Mouse (Mus musculus): Measurements from ENCODE around the gene Sox5.
"Not testable (repeated sequence)": the region's sequence is repeated elsewhere in the genome, so short reads cannot be mapped to it uniquely, and the experiment has no call there.

Gene Sox5

DNA sequence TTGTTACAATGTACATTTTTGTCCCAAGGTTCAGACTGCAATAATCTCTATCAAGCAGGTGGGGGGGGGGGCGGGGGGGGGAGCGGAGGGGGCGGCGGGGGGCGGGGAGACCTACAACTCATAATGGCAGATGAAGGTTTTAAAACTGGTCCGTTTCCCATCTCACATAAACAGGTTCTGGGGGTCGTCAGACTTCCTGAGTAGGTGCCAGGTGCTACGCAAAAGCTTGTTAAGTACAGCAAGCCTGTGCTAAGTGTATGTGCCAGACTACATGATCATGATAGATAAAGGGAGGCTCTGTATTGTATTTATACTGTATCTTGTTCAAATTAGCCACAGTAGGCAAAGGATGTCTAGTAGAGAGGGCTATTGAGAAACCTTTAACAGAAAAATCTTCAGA is 498.6 kb downstream of the Sox5 start:
- DNase-seq (ENCODE audit: low spot score in 2 of 2): no peak

DNA sequence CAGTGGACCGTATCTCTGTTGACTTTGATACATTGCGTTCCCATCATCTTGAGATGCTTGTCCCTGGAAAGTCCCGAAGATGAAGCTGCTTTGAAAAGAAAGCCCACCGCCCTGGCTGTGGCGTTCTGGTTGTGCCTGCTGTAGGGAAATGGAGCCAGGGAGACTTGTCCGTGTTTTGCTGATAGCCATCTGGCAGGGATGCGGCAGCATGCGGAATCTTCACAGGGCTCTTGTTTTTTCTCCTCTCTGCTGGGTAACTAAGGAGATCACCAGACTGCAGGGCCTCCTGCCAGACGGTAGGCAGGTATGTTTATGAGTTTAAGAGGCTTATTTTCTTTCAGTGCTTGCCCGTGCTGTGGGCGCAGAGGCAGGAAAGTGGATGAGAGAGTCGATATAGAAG is 499.0 kb downstream of the Sox5 start:
- DNase-seq (ENCODE audit: low spot score in 2 of 2): no peak

DNA sequence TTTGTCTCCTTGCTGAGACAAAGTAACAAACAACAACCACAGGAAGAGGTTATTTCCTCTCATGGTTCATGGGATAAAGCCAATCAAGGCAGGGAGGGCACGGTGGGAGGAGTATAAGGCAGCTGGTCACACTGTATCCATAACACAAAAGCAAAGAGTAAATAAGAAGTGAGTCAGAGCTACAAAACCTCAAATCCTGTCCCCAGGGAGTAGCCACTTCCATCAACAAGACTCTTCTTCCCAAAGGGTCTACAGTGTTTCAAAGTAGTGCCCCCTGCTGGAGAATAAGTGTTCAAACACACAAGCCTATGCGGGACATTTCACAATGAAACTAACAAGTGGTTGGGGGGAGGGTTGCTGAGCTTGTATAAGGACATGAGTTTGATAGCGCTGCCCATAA is 500.1 kb downstream of the Sox5 start:
- DNase-seq (ENCODE audit: low spot score in 2 of 2): no peak

DNA sequence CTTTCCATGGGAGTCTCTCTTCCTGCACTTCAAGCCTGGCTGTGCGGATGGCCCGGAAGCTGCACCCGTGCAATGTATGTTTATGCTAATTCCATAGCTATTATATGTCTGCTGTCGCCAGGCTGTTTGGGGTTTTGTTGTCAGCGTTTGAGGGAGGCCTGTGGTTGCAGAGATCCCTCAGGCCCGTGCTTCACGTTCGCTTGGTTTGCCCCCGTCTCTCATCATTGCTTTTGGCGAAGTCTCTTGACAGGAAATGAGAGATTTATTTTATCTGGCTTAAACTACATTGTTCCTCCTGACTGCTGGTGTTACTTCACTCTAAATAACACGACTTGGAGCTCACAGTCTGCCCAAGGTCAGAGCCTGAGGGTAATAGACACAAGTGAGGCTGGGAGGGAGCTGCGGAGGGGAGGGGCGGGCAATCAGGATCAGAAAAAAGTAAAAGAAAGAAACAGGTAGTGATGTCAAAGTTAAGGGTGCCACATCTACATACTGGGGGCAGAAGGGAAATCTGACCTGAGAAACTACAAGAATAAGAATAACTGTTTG is 503.2 kb downstream of the Sox5 start:
- no peak for DNase-seq (ENCODE audit: low spot score in 2 of 2)

DNA sequence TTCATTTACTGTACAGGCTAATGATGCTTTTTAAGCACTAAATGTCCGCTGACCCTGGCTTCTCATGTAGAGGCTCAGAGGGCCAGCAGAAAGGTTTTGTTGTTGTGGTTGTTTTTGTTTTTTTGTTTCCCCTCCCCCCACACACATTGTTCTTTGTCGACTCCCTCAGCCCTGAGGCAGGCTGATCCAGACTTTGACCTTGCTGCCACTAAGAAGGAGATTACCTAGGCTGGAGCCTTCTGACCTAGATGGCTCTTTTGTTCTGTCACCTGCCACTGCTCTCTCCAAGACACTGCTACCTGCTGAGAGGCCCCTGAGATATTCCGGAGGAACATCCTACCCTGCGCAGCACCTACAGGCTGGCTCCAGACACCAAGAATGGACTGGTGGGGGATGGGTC is 508.4 kb downstream of the Sox5 start:
- not testable (repeated sequence) for DNase-seq (ENCODE audit: low spot score in 2 of 2)

DNA sequence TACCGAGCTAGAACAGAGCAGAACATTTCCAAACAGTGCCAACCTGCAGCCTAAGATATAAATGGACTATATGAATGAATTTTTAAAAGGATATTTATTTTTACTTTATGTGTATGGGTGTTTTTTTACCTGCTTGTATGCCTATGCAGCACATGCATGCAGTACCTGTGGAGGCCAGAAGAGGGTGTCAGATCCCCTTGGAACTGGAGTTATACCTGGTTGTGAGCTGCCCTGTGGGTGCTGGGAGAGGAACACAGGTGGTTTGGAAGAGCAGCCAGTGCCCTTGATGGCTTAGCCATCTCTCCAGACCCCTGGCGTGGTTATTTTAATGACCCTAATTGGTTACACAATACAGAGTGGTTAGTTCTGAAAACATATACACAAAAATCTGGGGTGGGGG is 510.5 kb downstream of the Sox5 start:
- DNase-seq (ENCODE audit: low spot score in 2 of 2): peak in 1 of 2 experiments; percentile 30

DNA sequence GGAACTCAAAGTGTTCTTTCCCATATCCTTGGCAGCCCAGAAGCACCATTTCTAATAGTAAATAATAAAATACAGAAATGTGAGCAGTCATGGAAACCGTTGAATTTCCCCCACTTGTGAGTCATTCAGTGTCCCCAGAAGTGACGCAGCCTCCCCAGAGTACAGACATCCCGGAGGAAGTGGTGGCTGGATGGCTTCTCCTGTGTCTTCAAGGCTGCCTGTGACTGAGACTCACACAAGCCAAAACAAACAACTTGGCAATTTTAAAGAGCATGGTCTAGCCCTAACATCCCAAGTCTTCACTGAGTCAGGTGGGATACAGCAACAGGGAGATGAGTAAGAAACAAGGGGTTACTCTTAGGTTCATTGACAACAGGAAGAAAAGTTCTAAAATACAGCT is 511.5 kb downstream of the Sox5 start:
- DNase-seq (ENCODE audit: low spot score in 2 of 2): no peak

DNA sequence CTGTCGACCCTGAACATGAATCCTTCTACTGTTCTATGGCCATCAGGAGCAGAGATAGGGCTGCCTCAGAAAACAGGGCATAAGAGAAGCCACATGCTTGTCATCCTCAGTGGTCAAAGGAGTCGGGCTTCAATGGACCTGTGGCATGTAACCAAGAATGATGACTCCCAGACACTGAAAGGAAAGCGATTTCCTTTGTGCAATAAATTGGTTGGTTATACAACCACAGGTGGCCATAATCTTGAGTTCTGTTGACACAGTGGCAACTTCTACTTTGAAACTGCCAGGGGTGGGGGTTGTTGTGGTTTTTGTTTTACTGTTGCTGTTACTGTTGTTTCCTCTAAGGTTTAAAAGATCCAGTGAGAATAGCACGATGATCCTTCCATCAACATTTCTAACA is 512.1 kb downstream of the Sox5 start:
- no peak for DNase-seq (ENCODE audit: low spot score in 2 of 2)

DNA sequence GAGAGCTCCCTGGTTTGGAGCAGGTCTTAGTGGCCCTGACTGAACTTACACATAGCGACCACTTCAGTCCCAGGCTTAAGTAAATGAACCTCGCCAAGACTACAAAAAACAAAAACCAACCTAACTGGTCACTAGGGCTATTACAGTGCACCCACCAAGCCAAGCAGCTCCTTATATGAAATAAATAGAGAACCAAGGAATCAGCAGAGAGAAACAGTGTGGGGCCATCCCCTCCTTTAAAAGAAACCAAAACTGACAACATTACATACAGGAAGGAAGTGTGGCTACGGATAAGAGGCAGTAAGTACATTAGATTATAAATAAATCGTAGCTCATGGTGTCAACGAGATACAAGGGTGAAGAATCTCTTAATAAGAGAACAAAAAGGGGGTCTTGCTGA is 516.0 kb downstream of the Sox5 start:
- DNase-seq (ENCODE audit: low spot score in 2 of 2): no peak

DNA sequence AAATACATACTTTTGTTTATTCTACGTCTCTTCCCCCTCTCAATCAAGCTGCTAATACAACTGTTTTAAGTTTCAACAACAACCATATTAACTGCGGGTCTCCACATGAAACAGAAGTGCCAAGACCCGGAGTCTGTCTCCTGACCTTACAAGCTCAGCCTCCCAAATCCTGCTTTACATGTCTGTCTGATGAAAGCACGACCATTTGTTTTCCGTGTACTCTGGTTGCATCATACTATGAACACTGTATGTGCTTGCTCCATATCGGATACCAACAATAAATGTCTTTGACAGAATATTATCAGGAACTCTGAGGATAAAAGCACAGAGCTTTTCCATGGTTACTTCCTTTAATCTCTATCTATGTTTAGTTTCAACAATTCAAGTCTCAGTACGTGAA is 516.8 kb downstream of the Sox5 start:
- no peak for DNase-seq (ENCODE audit: low spot score in 2 of 2)

DNA sequence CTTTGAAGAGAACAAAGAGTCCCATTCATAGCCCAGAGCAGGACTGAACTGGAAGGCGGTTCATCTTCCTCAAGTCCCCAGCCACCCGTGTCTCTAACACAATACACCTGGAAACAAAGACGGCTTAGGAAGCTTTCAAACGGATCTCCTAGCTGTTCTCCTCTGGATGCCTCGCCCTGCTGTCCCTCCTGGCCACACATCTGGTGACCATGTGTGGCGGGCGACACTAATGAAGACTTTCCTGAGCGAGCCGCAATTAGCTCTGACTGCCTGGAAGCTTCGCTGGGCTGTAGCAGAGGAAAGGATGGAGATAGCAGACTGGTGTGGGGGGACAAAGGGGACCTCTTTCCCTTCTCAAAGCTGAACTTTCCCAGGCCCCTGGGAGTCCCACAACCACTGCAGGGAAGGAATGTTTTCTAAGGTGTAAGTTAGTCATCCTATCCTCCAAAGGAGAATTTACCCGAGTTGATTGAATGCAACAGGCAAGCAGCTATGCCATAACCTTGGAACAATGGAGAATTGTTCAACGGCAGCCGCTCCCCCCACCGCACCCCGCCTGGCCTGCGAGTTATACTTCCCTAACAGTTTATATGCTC is 517.4 kb downstream of the Sox5 start:
- no peak for DNase-seq (ENCODE audit: low spot score in 2 of 2)

DNA sequence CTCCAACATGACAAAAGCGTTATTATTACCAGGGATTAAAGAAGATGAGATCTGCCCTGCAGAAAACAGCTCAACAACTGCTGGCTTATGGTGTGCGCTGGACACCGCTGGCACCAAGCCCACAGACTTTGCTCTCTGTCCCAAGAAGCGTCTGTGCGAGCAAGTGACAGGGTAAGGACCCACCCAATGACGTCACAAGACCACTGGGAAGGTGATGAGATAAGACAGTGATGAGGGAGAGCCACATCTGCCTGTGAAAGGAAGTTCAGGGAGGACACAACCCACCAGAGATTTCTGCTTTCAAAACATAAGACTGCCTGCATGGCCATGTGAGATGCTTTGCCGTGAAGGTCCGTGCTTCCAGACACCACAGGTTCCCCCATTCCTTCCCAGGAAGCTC is 525.3 kb downstream of the Sox5 start:
- no peak for DNase-seq (ENCODE audit: low spot score in 2 of 2)

DNA sequence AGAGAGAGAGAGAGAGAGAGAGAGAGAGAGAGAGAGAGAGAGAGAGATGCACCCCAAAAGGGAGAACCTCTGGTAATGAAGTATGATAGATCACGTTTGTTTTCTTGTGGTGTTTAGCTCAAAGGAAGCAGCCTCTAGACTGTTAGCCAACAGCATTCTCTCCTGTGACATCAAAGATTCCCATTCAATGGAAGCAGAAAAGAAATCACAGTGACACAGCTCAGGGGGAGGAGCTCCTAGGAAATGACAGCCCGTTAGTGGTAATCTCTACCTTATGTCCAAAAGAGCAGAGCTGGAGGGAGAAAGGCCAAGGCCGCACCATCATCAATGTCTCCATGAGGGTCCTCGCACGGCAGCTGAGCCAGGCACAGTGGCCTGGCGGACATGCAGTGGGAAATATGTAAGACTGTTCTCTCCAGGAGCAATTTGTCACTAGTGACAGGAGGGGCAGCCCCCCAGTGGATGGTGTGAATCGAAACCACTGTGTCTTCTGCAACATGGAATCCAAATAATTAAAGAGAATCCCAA is 529.5 kb downstream of the Sox5 start:
- no peak for DNase-seq (ENCODE audit: low spot score in 2 of 2)

DNA sequence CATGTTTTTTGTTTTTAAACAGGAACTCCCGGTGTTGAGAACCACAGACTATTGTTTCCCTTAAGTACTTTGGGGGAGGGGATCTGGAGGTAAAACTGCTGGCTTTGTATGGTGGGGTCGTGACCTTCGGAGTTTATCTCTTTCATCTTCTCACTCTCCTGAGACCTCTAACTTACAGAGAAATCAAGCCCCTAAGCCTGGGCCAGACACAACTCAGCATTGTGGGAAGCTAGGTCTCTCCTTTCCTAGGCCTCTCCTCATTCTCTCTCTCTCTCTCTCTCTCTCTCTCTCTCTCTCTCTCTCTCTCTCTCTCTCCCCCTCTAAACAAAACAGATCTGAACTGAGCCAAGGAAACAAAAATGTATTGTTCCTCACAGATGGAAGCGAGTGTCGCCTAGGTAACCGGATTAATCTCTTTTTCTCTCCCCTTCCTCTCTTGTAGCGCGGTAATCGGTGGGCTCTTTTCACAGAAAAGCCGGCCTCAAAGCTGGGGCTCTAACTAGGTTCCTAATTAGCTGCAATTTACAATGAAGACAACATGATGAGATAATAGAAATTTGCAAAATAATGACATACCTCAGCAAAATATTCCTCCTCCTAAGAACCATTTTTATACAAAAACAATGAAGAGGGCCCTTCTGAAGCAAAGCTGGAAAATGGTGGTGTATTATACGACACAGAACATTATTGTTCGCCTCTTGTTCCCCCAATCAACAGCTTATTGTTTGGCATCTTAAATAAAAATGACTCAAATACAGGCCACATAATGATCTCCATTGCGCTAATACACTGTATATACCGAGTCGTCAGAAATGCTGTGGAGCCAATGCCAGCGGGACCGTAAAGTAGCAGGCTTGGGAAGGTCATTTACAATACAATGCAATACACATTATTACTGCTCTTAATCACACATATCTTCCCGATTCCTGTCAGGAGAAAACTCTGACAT is 530.3 kb downstream of the Sox5 start:
- DNase-seq (ENCODE audit: low spot score in 2 of 2): no peak

DNA sequence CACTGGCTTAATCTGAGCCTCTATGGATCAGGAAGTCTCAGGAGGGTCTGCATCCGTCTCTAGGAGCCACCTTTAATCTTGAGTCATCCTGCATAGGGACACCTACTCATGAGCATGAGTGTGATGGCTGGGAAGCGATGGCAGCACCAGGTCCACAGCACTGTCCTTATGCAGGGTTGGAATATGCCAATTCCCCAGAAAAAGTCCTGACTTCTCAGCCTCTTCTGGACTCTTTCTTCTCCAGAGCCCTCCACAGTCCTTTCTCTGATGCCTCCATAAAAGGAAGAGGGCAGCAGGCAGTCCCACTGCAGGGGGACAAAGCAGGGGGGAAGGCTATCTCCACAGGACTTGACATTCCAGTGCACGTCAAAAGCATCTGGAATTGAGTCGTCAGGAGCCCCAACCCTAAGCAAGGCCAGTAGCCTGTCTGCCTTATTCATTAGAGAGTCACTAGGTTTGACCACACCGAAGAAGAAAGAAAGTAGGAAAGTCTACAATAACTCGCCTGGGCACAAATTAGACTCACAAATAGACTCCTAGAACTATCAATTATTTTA is 531.1 kb downstream of the Sox5 start:
- no peak for DNase-seq (ENCODE audit: low spot score in 2 of 2)

DNA sequence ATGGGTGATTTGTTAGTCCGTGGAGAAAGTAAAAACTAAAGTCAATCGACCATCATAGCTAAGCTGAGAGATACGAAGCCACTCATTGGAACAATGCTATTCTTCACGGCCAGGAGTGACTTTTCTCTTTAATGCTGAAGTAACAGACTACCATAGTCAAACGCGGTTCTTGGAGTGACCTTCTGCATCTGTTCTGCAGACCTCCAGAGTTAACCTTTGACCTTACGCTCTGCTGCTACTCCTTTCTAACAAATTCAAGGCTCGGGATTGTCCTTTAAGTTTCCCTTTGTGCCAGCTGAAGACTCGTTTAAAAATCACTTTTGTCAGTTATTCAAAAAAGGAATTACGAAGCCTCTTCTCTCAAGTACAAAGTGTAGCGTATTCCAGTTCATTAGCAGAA is 545.2 kb downstream of the Sox5 start:
- DNase-seq (ENCODE audit: low spot score in 2 of 2): no peak

DNA sequence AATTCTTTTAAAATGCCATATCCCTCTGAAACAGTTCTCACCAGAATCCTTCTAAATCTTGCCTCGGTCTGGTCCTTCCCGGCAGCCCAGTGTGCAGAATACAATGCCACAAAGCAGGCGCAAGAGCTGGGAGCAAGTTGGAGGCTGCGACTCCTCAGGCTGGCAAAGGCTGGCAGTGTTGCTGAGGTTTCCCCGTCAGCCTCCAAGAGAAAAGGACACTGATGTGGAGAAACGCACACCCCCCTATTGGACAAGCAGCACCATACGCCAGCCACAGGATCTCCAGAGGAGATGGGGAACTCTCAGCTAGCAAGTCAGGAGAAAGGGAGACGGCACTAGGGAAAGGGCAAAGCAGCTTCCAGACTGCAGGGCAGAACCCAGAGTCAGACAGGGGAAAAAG is 577.8 kb downstream of the Sox5 start:
- no peak for DNase-seq (ENCODE audit: low spot score in 2 of 2)

DNA sequence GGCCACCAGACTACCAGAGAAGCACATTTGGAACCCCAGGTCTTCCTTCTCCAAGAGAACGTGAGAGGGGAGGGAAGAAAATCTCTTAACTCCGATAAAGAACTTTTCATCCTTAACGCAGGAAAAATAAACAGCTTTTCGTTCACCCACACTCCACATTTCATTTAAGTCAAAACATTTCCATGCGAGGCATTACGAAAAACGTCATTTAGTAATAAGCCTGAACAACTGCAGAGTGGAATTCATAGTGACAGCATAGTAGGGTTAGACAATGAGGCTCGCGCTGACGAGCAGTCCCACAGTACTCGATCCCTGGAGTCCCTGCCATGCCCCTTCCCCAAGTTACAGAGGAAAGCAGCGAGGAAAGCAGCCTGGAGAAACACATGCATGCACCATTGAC is 578.8 kb downstream of the Sox5 start:
- DNase-seq (ENCODE audit: low spot score in 2 of 2): no peak

DNA sequence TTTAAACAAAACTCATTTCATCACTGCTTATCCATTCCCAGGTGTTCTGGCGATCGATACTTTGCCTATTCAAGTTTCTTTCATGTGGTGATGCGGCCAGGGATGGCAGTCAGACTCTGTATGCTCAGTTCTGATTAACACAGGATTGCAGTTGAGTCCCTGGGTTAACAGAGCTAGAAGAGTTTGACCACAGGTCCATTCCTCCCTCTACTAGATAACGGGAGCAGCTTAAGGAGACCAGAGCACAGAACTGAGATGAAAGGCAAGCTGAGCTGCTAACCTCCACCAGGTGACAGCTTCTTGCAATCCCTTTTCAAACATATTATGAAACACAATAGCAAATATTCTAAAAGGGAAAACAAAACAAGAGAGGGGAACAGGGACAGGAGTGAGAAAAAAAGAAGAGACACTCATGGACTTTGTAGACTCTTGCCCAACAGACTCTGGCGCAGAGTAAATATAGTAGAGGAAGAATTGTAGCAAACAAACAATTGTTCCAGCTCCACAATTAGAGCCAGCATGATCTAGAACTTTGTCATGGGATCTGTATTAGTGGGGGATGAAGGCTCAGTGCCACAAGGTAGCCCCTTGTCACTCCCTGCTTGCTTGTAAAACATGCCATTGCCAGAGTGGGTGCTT is 580.3 kb downstream of the Sox5 start:
- no peak for DNase-seq (ENCODE audit: low spot score in 2 of 2)

DNA sequence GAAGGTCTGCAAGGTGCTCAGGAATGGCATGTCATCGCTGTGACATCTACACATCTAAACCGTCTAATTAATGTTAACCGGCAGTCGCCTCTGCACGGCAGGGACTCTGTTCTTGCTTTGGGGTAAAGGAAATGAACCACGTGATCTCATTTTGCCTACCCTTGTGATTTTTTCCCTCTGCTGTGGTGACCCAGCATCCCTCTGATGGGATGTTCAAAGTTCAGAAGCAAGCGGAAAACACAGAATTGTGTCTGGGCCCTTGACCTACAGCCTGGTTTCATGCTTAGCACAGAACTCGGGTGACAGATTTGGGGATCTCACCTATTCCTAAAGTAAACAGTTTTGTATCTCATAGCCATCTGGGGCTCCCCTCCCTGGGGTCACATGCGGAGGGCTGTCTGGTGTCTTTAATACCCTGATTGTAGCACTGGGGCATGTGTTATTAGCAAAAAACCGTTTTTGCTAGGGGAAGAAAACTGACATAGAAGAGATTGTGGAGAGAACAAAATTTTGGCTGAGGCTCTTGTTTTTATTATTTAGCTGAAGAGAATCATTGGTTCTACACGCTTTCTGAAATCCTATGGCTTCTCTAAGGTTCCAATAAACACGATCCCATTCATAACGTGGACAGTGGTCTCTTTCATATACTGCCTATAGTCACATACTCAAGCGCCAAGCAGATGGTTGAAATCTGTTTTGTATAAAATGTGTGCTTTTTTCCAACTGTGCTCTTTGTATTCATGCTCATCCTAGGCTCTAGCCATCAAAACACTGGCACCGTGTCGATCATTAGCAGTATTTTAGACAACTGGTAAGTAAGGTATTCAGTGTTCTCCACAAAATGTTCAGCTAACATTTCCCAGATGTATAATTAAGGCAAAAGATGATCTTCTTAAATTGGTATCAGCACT is 584.3 kb downstream of the Sox5 start:
- no peak for DNase-seq (ENCODE audit: low spot score in 2 of 2)

DNA sequence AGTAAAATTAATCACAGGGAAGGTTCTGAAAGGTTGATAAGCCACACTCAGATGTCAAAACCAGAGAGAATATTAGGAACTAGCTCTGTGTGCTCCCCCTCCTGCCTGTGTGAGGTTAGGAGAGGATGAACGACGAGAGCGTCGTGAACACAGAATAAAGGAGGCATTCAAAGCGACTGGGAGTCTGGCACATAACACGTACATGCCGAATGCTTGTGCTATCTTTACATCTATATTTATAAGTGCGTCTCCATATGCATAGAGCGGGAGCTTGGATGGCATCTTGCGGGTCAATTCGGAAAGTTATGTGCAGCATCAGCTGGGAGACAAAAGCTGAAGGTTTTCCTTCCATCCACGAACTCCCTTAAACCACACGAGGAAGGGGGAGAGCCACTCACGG is 585.8 kb downstream of the Sox5 start:
- DNase-seq (ENCODE audit: low spot score in 2 of 2): no peak
